Mouse (Mus musculus) embryo, embryonic 10.5 days (tissue): Measurements from ENCODE around the gene Cldn4.
"Not testable (repeated sequence)": the region's sequence is repeated elsewhere in the genome, so short reads cannot be mapped to it uniquely, and the experiment has no call there.

Source experiments
- DNase-seq: peaks from one replicate; pipeline ENCODE4 v3.0.0-alpha.2; 2015; ENCODE audit warnings: low spot score

The Cldn4 gene

DNA sequence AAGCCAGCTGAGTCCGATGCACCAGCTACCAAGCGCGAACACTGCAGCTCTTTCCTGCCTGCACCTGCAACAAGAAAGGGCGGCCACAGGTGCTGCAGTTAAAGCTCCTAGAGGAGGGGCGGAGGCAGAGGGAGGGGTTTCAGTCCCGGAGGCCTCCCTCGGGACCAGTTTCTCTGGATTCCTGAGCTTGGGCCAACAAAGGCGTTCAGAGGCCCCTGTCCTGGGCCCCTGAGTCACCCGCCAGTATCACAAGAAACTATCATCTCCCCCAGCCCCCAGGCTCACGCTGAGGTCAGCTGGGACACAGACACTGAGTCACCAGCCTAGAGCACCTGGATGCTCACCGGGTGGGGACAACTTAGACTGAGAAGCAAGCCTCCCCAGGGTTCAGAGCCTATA, at the start of gene Cldn4:
Gene Cldn4, minus strand, starts transcription at position 78 of the 399 bp plus-strand sequence.
- DNase-seq = peak; percentile 46

DNA sequence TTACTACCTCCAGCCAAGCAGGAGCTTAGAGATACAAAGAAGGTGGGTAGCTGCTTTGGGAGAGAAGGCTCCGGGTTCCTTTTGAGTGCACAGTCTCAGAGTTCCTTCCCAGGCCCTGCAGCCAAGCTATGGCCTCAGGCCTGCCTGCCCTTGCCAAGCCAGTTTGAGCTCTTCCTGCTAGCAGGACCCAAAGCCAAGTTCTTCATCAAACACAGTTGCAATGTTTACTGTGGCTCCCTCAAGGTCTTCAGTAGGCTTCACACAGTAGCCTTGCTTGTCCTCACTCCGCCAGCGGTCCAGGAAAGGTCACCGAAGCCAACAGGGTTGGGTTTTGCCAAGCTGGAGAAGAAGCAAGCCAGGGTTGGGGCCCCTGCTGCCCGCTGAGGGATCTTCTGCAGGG, 45.8 kb upstream of the Cldn4 start:
- no peak for DNase-seq

DNA sequence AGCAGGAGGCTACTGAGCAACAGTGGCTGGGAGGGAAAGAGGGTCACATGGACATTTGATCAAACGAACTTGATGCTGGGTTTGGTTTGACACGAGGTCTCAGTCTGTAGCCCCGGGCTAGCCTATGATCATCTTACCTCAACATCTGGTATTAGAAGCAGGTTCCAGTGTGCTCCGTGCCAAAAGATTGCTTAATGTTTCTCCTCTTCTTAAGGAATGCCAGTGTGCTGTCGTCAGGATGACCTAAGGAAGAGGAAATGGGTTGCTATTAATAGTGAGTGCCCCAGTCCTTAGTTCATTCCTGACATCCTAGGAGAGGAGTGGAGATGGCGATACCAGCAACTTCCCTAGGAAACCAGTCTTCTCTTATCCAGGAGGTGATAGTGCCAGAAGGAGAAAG, 43.0 kb upstream of the Cldn4 start:
- no peak for DNase-seq

DNA sequence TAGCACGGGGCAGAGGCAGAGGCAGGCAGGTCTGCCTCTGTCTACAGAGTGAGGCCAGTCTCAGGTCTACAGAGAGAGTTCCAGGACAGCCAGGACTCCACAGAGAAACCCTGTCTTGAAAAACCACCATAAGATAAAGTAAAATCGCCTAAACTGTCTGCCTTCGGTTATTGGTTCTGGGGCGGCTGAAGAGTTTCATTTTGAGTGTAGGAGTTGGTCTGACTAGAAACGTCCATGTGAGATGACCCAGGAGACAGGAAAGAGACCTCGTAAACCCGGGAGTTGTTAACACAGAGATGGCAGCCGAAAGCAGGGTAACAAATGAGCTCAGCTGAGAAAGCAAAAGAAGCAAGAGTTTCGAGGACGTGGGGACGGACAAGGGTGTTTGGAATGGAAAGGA, 42.4 kb upstream of the Cldn4 start:
- no peak for DNase-seq

DNA sequence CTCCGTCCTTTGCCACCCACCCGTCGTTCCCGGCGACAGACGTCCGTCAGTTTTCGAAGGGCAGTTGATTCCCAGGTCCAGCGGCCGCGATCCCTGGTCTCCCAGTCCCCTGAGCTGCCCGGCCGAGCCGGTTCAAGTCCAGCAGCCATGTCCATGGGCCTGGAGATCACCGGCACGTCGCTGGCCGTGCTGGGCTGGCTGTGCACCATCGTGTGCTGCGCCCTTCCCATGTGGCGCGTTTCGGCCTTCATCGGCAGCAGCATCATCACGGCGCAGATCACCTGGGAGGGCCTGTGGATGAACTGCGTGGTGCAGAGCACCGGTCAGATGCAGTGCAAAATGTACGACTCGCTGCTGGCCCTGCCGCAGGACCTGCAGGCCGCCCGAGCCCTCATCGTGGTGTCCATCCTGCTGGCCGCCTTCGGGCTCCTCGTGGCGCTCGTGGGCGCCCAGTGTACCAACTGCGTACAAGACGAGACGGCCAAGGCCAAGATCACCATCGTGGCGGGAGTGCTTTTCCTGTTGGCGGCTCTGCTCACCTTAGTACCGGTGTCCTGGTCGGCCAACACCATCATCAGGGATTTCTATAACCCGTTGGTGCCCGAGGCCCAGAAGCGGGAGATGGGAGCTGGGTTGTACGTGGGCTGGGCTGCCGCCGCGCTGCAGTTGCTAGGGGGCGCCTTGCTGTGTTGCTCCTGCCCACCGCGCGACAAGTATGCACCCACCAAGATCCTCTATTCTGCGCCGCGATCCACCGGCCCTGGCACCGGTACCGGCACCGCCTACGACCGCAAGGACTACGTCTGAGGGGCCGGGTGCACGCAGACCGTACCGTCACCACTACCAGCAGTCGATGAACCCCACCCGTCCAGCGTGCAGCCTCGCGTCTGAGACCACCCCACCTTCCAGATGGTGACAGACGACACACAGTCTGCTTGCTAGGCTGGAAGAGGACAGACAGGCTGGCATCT, 39.8 kb upstream of the Cldn4 start:
- DNase-seq = no peak

DNA sequence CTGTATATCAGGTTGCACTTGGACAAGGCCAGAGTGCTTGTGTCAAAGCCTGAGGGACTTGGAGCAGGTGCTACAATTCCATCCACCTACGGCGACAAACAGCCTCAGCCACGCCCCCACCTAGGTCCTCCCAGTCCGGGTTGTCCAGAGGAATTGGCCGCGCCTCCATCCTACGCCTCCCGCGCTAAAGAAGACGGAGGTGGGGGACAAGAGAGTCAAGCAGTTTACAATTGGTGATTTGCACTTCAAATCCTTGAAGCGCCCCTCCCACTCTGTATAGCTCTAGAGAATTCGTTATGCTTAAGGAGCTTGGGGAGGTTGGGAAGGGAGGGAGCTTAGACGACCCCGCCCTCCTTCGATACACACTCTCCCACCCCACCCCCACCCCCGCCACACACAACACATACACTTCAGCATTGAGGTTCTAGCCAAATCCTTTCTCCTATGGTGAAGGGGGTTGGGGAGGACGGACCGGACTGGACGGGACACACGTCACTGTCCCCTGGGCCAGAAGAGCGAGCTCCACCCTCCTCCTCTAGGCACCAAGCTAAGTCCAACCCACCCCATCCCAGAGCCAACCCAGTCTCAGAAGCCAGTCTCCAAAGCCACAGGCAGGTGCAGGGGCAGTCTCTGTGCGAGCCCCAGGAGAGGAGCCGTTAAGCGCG, 39.0 kb upstream of the Cldn4 start, which contains the start of gene Cldn3:
Gene Cldn3, plus strand, starts transcription at position 582 of the 665 bp plus-strand sequence.
- peak; percentile 58 for DNase-seq

DNA sequence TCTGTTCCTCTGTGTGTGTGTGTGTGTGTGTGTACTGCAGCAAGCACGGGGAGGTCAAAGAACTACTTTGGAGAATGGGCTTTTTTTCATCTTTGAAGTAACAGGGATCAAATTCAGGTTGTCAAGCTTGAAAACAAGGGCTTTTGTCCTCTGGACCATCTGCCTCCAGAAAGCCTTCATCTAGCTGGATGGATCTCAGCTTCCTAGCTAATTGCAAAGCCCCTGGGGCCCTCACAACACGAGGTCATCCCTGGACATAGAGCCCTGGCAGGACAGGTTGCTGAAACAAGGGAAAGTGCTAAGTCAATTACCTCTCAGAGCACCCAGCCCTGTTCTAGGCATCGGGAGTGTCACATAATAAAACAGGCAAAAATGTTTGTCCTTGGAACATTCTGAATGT, 37.0 kb upstream of the Cldn4 start:
- peak; percentile 34 for DNase-seq

DNA sequence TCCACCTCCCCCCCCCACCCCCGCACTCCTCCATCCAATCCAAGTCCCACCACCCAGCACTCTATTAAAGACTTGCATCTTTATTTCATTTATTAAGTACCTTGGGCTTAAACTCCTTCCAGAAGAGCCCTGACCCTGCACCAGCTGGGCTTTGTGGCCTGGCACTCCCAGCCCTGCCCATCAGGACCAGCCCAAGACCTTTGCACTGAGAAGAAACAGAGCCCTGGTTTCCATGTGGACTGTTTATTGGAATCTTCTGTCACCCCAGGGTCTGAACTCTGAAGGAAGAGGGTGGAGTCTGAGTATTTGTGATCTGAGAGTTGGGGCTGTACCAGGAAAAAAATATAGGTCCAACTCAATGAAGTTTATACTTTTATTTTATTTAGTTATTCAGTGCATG, 36.4 kb upstream of the Cldn4 start:
- no peak for DNase-seq

DNA sequence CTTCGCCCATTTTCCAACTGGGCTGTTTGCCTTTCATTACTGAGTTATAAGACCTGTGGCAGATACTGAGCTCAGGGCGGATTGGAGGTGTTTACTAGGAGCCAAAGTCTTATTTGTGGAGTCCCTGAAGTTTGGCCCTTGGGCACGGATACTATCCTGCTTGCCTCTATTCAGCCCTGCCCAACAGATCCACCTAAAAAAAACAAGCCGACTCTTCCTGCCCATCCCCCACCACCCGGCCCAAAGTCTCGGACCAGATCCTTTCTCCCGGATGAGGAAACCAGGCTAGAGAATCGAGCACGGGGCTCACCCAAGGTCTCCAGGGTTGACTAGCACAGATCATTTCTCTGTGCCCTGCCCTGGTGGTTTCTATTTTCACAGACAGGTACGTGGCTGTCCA, 34.4 kb upstream of the Cldn4 start:
- DNase-seq = no peak

DNA sequence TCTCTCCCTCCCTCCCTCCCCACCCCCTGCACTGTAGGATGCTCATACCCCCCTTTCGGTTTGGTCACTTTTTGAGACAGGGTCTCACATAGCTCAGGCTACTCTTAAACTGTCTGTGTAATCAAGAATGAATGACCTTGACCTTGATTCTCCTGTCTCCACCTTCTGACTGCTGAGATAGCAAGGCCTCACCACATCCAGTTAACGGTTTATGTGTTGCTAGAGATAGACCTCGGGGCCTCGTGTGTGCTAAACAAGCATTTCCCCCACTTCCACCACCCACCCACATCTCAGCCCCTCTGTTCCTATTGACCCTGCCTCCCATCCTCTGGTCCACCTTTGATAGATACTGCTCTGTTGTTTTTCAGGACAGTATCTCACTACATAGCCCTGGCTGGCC, 31.1 kb upstream of the Cldn4 start:
- DNase-seq = no peak

DNA sequence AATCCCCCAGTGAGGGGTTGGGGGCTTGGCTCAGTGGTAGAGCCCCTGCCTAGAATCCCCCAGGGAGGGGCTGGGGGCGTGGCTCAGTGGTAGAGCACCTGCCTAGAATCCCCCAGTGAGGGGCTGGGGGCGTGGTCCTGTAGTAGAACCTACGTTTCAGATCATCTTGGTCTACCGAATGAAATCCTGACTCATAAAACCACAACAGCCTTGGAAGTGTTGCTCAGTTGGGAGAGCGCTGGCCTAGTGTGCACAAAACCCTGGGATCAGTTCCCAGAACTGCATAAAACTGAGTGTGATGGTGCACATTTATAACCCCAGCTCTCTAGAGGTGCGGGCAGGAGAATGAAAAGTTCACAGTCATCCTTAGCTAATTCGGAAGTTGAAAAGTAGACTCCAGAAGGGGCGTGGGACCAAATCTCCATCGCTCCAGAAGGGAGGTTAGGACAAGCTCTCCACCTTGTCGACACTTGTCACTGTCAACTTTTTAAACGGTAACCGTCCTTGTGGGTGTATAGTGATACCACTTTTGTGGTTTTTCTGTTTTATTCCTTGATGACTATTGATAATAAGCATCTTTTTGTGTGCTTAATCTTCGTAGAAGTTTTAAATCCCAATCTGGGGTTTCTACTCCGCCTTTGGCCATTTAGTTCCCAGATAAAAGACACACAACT, 30.0 kb upstream of the Cldn4 start:
- DNase-seq = no peak

DNA sequence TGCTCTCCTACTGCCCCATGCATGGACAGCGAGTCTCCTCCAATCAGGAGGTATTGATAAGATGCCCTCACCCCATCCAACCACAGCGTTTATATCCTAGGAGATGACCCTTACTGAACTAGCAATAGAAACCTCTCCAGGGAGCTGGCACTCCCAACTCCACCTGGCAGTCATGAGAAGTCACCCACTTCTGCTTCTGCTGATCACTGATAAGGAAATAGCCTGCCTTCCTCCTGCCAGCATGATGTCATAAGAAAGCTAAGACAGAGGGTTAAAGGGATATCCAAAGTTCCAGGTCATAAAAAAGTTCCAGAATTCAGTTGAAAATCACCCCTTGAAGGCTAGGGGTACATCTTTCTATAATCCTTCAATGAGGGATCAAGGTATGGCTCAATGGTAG, 29.4 kb upstream of the Cldn4 start:
- DNase-seq = no peak

DNA sequence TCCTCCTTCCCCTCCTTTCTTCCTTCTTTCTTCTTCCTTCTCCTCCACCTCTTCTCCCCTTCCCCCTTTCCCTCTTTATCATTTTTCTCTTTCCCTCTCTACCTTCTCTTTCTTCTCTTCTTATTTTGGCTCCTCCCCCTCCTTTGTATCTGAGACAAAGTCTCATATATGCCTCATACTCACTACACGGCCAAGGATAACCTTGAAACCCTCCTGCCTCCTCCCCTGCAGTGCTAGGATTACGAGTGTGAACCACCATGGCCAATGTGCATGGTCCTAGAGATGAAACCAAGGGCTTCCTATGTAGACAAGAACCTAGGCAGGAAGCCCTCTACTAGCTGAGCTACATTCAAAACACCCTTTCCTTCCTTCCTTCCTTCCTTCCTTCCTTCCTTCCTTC, 28.2 kb upstream of the Cldn4 start:
- no peak for DNase-seq

DNA sequence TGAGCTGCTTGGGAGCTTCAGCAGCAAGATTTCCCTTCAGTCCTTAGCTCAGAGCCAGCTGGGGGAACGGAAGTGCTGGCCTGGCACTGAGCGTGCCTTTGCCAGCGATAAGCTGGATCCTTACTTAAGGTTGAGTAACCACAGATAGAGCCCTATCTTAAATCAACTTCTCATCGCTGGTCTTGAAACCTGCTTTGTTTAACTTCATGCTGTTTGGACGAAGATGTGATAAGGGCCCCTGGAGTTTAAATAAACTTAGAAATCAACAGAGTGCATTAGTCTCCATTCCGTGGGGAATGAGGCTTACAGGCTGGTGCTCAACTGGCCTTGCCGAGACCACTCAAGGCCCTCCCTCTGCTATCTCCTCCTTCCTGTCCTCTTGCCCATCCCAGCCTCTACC, 27.6 kb upstream of the Cldn4 start:
- no peak for DNase-seq

DNA sequence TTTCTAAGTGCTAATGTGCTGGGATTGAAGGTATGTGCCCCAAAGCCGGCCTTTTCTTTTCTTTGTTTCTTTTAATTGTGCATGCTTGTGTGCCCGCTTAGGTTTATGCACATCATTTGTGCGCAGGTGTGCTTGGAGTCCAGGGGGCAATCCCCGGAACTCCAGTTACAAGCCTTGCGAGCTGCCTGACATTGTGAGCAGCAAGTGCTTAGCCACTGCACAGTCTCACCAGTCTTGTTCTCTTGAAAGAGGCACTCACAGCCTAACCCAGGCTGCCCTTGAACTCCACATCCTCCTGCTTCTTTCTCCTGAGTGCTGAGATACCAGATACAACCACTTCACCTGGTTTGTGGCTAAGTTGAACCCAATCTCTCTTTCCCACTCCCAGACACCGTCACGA, 26.8 kb upstream of the Cldn4 start:
- DNase-seq = no peak

DNA sequence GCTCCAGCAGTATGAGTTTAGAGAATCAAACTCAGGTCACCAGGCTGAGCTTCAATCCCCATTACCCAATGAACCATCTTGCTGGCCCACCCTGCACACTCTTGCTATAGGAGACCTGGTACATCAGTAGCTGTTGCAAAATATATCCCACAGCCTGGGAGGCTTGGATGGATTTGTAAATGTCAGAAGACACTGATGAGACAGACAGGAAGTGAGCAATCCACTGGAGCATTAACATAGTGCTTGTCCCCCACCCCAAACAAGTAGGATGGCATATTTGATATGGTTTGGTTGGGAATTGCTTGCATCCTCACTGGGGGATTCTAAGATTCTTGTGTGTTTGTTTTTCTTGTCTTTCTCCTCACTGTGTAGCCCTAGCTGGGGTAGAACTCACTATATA, 26.3 kb upstream of the Cldn4 start:
- DNase-seq = no peak

DNA sequence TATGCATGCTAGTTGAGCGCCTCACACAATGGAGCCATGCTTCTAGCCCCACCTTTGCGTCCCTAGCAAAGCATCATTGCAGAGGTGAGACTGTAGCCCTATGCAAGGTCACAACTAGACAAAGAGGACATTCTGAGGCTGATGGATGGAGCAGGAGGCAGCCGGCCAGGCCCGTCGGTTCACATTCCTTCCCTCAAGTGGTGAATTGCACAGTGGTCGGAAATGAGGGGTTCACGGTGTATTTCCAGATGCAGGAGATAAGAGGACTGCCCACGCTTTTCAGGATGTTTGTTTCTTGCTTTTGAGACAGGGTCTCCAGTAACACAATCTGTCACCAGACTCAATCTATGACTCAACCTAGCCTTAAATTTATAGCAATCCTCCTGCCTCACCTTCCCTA, 23.9 kb upstream of the Cldn4 start:
- no peak for DNase-seq

DNA sequence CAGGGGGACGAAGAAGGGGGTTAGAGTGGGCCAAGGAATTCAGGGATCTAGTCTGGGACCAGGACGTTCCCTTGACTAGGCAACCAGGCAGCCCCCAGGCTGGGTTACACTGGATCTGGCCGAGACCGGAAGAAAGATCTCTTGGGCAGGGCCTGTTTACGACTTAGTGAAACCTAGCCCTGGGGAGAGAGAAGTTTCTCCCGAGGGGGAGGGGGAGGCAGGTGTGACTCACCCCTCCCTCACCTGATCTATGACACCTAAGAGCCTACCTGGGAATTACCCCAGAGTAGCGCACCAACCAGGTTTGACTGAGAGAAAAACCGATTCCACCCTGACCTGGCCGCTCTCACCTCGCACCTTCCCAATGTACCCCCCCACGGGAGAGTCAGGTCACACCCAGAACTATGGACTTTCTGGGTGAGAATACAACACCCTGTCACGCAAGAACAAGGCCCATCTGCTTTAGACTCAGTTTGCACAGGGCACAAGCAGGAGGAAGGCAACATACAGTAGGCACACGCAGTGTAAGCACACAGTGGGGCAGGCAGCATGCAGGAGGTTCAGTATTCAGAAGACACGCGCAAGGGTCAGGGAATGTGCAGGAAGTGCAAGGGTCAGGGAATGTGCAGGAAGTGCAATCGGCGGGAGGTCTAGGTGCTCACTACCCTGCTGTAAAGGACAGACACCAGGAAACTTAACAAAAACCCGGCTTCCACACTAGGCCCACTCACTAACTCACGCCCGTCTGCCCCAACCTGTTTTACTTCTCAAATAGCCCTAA, 20.6 kb upstream of the Cldn4 start:
- no peak for DNase-seq

DNA sequence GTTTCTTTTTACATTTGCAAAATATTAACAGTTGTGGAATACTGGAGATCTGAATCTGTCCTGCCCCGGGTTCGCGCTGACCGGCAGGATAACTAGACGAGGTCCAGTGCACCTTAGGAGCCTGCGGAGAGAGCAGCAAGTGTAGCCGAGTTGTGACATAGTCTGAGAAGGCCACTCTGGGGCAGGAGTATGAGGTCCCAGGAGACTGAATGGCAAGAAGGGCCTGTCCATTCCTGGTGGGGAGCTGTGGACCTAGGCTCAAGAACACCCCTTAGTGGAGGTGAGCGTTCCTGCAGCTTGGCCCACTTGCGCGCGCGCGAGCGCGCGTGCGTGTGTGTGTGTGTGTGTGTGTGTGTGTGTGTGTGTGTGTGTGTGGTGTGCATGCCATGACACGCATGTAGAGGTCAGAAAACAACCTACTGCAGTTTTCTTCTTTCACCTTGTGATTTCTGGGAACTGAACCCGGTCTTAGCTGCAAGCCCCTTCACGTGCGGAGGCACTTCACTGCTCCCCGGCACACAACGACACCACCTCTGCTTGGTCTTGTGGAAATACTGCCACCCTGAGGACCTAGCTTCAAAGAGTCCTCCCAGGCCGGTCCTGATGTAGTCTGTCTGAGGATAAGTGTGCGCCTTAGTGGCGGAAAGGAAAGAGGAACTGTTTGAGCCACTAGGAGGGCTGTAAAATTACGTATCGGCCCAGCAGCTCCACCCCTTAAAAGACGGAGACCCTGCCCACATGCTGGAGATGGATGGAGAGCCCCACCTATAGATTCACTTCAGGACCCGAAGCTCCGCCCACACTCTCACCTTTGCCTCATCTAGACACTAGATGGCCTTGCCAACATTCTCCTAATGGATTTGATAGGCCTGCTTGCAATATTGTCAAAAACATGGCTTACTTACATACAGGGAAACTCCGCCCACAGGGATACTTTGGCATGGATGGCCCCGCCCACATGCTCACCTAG, 19.4 kb upstream of the Cldn4 start:
- peak; percentile 67 for DNase-seq

DNA sequence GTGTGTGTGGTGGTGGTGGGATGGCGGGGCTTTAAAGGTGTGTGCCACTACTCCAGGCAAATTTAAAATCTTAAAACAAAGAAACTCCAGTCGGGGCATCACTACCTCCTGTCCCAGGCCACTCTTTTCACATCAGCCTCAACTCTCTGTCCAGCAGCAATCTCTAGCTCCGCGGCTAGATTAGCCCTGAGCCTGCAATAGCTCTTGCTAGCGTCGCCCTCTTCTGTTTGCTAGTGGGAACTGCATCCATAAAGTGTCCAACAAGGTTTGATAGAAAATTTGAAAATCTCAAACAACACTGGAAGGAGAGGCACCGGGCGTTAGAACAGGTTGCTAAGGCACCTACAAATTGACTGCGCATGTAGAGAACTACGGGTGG, 18.7 kb upstream of the Cldn4 start:
- DNase-seq = peak; percentile 92

DNA sequence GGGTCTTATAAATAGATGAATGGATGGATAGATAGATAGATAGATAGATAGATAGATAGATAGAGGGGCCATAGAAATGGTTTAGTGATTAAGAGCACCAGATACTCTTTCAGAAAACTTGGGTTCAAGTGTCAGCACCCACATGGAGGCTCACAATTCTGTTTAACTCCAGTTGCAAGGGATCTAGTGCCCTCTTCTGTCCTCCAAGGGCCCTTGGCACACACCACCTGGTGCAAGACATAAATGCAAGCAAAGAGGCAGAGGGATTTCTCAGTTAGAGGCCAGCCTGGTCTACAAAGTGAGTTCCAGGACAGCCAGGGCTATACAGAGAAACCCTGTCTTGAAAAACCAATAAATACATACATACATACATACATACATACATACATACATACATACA, 17.9 kb upstream of the Cldn4 start:
- DNase-seq = not testable (repeated sequence)
